Mouse (Mus musculus) CH12.LX (cell line): ENCODE measurements around the gene Cpne5. TPM values are rescaled to one million over a fixed set of nuclear protein-coding genes. Genes with fewer than 3 reads are reported as not detected.

Source experiments
- DNase-seq: peaks from one replicate; pipeline ENCODE4 v3.0.0-alpha.2; 2013; ENCODE audit errors: extremely low read depth
- H3K27ac ChIP-seq: 2 replicates; pipeline ENCODE4 v1.5.1; 2012; ENCODE audit warnings: low read depth, mild to moderate bottlenecking, control low read depth, moderate library complexity; ENCODE audit not compliant: insufficient read depth
- H3K27me3 ChIP-seq: replicated peaks from 2 replicates; pipeline ENCODE3; 2012; ENCODE audit warnings: inconsistent platforms
- H3K36me3 ChIP-seq, 2 experiments: replicated peaks in 1 of 2; 2 replicates each; pipeline versions ENCODE3 to v1.6.1; 2012; ENCODE audit warnings: inconsistent platforms in 1 of 2, low read length in 1 of 2, mild to moderate bottlenecking in 1 of 2, mixed read lengths in 1 of 2, moderate library complexity in 1 of 2; ENCODE audit not compliant: control insufficient read depth in 1 of 2, insufficient read depth in 1 of 2
- H3K4me1 ChIP-seq, 2 experiments: 2 replicates each; pipeline ENCODE4 v1.6.1; 2012; ENCODE audit warnings: inconsistent platforms in 1 of 2, moderate library complexity in 1 of 2; ENCODE audit not compliant: insufficient read depth in 2 of 2, control insufficient read depth in 1 of 2
- H3K4me2 ChIP-seq: 2 replicates; pipeline ENCODE4 v1.6.1; 2012; ENCODE audit warnings: low read depth, mild to moderate bottlenecking, control low read depth; ENCODE audit not compliant: poor library complexity, insufficient read depth, severe bottlenecking
- H3K4me3 ChIP-seq, 3 experiments: fragments of 150-350 bp in 1 of 3; sonication (generic) in 1 of 3; replicated peaks in 1 of 3; 2 replicates each; pipeline versions ENCODE3 to v1.5.1; 2011 to 2012; ENCODE audit warnings: low read depth in 2 of 3, low read length in 2 of 3, mild to moderate bottlenecking in 2 of 3, moderate library complexity in 2 of 3, control low read depth in 1 of 3, improper control_type of control experiment in 1 of 3, inconsistent platforms in 1 of 3, mixed read lengths in 1 of 3; ENCODE audit not compliant: poor library complexity in 1 of 3
- H3K79me2 ChIP-seq: replicated peaks from 2 replicates; pipeline ENCODE4 v1.6.1; 2012; ENCODE audit warnings: mild to moderate bottlenecking, moderate library complexity; ENCODE audit not compliant: control insufficient read depth, poor library complexity, insufficient read depth, severe bottlenecking; ENCODE audit errors: extremely low read depth
- H3K9ac ChIP-seq: 2 replicates; pipeline ENCODE4 v1.6.1; 2012; ENCODE audit warnings: low read depth, mild to moderate bottlenecking, control low read depth, moderate library complexity; ENCODE audit not compliant: insufficient read depth
- H3K9me3 ChIP-seq: replicated peaks from 2 replicates; pipeline ENCODE3; 2012; ENCODE audit warnings: low read length, inconsistent platforms, mixed read lengths
- BHLHE40 ChIP-seq: IDR thresholded peaks from 2 replicates; pipeline ENCODE4 v1.6.1; 2011; ENCODE audit warnings: mild to moderate bottlenecking, low read depth, low read length, improper control_type of control experiment
- CHD2 ChIP-seq: IDR thresholded peaks from 2 replicates; pipeline ENCODE4 v1.6.1; 2011; ENCODE audit warnings: low read length, improper control_type of control experiment
- CTCF ChIP-seq, 2 experiments: IDR thresholded peaks in 1 of 2; conservative IDR thresholded peaks in 1 of 2; 2 replicates each; pipeline ENCODE4 v1.5.1; 2011 to 2012; ENCODE audit warnings: low read depth in 2 of 2, low read length in 2 of 2, improper control_type of control experiment in 1 of 2, inconsistent platforms in 1 of 2, mild to moderate bottlenecking in 1 of 2, moderate library complexity in 1 of 2
- E2F4 ChIP-seq: IDR thresholded peaks from 2 replicates; pipeline ENCODE4 v1.6.1; 2011; ENCODE audit warnings: low read depth, low read length, improper control_type of control experiment; ENCODE audit not compliant: insufficient replicate concordance
- GABPA ChIP-seq: IDR thresholded peaks from 2 replicates; pipeline ENCODE4 v1.6.1; 2012; ENCODE audit warnings: low read depth, low read length, improper control_type of control experiment, inconsistent platforms; ENCODE audit not compliant: insufficient replicate concordance
- HCFC1 ChIP-seq: IDR thresholded peaks from 2 replicates; pipeline ENCODE4 v1.6.1; 2012; ENCODE audit warnings: low read depth, mild to moderate bottlenecking, inconsistent platforms, low read length, improper control_type of control experiment
- IRF4 ChIP-seq: IDR thresholded peaks from 2 replicates; pipeline ENCODE4 v1.6.1; 2014; ENCODE audit warnings: low read depth, mild to moderate bottlenecking, inconsistent platforms, low read length, improper control_type of control experiment
- JUN ChIP-seq: IDR thresholded peaks from 2 replicates; pipeline ENCODE4 v1.6.1; 2011; ENCODE audit warnings: low read depth, mild to moderate bottlenecking, low read length, improper control_type of control experiment, moderate library complexity; ENCODE audit not compliant: insufficient read depth
- KAT2A ChIP-seq: IDR thresholded peaks from 2 replicates; pipeline ENCODE4 v1.6.1; 2012; ENCODE audit warnings: low read length, improper control_type of control experiment, inconsistent platforms; ENCODE audit not compliant: insufficient replicate concordance
- MAZ ChIP-seq: IDR thresholded peaks from 2 replicates; pipeline ENCODE4 v1.6.1; 2012; ENCODE audit warnings: low read depth, mild to moderate bottlenecking, inconsistent platforms, low read length, improper control_type of control experiment, moderate library complexity
- MXI1 ChIP-seq: IDR thresholded peaks from 2 replicates; pipeline ENCODE4 v1.6.1; 2011; ENCODE audit warnings: mild to moderate bottlenecking, low read depth, low read length, improper control_type of control experiment
- MYC ChIP-seq: IDR thresholded peaks from 2 replicates; pipeline ENCODE4 v1.6.1; 2011; ENCODE audit warnings: low read depth, mild to moderate bottlenecking, improper control_type of control experiment, low read length
- NELFE ChIP-seq: IDR thresholded peaks from 2 replicates; pipeline ENCODE4 v1.6.1; 2011; ENCODE audit warnings: low read depth, low read length, improper control_type of control experiment
- PAX5 ChIP-seq: IDR thresholded peaks from 2 replicates; pipeline ENCODE4 v1.6.1; 2012; ENCODE audit warnings: low read length, inconsistent platforms, mixed read lengths
- POLR2A ChIP-seq: IDR thresholded peaks from 2 replicates; pipeline ENCODE4 v1.6.1; 2011; ENCODE audit warnings: low read depth, mild to moderate bottlenecking, improper control_type of control experiment, low read length
- POLR2AphosphoS2 ChIP-seq: IDR thresholded peaks from 2 replicates; pipeline ENCODE4 v1.6.1; 2011; ENCODE audit warnings: low read depth, low read length, improper control_type of control experiment
- RAD21 ChIP-seq: IDR thresholded peaks from 2 replicates; pipeline ENCODE4 v1.6.1; 2011; ENCODE audit warnings: low read depth, mild to moderate bottlenecking, low read length, improper control_type of control experiment, moderate library complexity
- TBP ChIP-seq: conservative IDR thresholded peaks from 2 replicates; pipeline ENCODE4 v1.6.1; 2011; ENCODE audit warnings: low read depth, low read length, improper control_type of control experiment
- TCF12 ChIP-seq: IDR thresholded peaks from 2 replicates; pipeline ENCODE4 v1.6.1; 2014; ENCODE audit warnings: low read depth, mild to moderate bottlenecking, inconsistent platforms, low read length, improper control_type of control experiment
- UBTF ChIP-seq: IDR thresholded peaks from 2 replicates; pipeline ENCODE4 v1.6.1; 2012; ENCODE audit warnings: low read depth, mild to moderate bottlenecking, inconsistent platforms, low read length, improper control_type of control experiment, moderate library complexity
- ZKSCAN1 ChIP-seq: IDR thresholded peaks from 2 replicates; pipeline ENCODE4 v1.6.1; 2012; ENCODE audit warnings: low read depth, inconsistent platforms, low read length, improper control_type of control experiment, borderline replicate concordance
- ZMIZ1 ChIP-seq: IDR thresholded peaks from 2 replicates; pipeline ENCODE4 v1.6.1; 2012; ENCODE audit warnings: low read depth, mild to moderate bottlenecking, inconsistent platforms, low read length, improper control_type of control experiment
- ZNF384 ChIP-seq: IDR thresholded peaks from 2 replicates; pipeline ENCODE4 v1.6.1; 2012; ENCODE audit warnings: low read depth, low read length, improper control_type of control experiment, inconsistent platforms
- dilution Hi-C: fragments of 300-500 bp; cut with MboI; formaldehyde crosslinking; loops from 2 replicates; pipeline ENCODE4 v1.14.3; 2020; ENCODE audit warnings: low sequenced_read_pairs; ENCODE audit not compliant: extremely low pct_unique_long_range_greater_than_20kb, extremely low pct_ligation_motif_present
- in situ Hi-C: fragments of 300-500 bp; cut with MboI; formaldehyde crosslinking; loops from 3 replicates; pipeline ENCODE4 v1.14.3; 2019; ENCODE audit warnings: low sequenced_read_pairs, low pct_ligation_motif_present, low pct_unique_long_range_greater_than_20kb, mixed read lengths
- polyA plus RNA-seq: library from polyadenylated mRNA; unstranded; fragments of >175 nt; gene quantifications from 2 replicates; pipeline ENCODE4 v1.2.1, GENCODE M21; 2012; ENCODE audit warnings: low read depth; ENCODE audit not compliant: insufficient read length
- total RNA-seq, 2 experiments: library from RNA; depleted of rRNA; stranded (reverse); fragments of 300-350 nt in 1 of 2; fragments of >200 nt in 1 of 2; gene quantifications; 2 replicates each; pipeline ENCODE4 v1.2.3; 2012 to 2014

Cpne5 gene
- total and polyA plus RNA-seq, 3 experiments, result 0.68 to 1.9 (median 1.3) TPM

GRCm38 (mm10) chr17:29180406-29181127 lies 57.4 kb downstream of the Cpne5 start:
- no peak for DNase-seq

GRCm38 (mm10) chr17:29179917-29180316 lies 58.0 kb downstream of the Cpne5 start:
- TF ChIP-seq UBTF (no peak), KAT2A (no peak), ZKSCAN1 (no peak), MXI1 (no peak), POLR2AphosphoS2 (no peak), POLR2A (no peak), MAZ (no peak), ZMIZ1 (no peak), GABPA (no peak), CHD2 (no peak), NELFE (no peak), E2F4 (no peak), CTCF (conservative IDR thresholded peaks at IDR 0.05 in 1 of 2, IDR thresholded peaks at IDR 0.05 in 1 of 2; ENCODE audit: low read depth in 2 of 2, low read length in 2 of 2) (no peak), JUN (no peak), TCF12 (no peak)
- H3K9me3 ChIP-seq, result no peaks in the 10 kb centered on the region
- H3K27me3 ChIP-seq, result peaks cover 7% of the 10 kb centered on the region
- H3K27ac ChIP-seq, result no peak overlapping the region
- H3K4me1 ChIP-seq, result peaks cover 32 to 56% of the 10 kb centered on the region in 2 experiments
- H3K9ac ChIP-seq, result no peak overlapping the region
- H3K4me2 ChIP-seq, result no peak overlapping the region
- H3K36me3 ChIP-seq, result no peaks in the 10 kb centered on the region
- dilution Hi-C loops, result no loop called here
- DNase-seq, result no peak
- H3K79me2 ChIP-seq, result no peaks in the 10 kb centered on the region
- no peak overlapping the region for H3K4me3 ChIP-seq
- in situ Hi-C loops, result loop anchor here (5.0 kb wide), 4 partner anchors 62 to 332 kb away; no protein-coding TSS in a partner anchor

More at GRCm38 (mm10) chr17:29180406-29181127, 57.4 kb downstream of the Cpne5 start:
- Histone ChIP-seq H3K79me2 (no peaks in the 10 kb centered on the region), H3K27me3 (peaks cover 7% of the 10 kb centered on the region), H3K4me3 (no peak overlapping the region), H3K9ac (no peak overlapping the region), H3K36me3 (no peaks in the 10 kb centered on the region), H3K27ac (no peak overlapping the region), H3K9me3 (no peaks in the 10 kb centered on the region), H3K4me2 (no peak overlapping the region), H3K4me1 (peaks cover 32 to 56% of the 10 kb centered on the region in 2 experiments)
- dilution Hi-C loops, result no loop called here
- TF ChIP-seq PAX5 (no peak), NELFE (no peak), MYC (no peak), ZNF384 (no peak), MAZ (no peak), RAD21 (no peak), JUN (no peak), POLR2AphosphoS2 (no peak), MXI1 (no peak), KAT2A (no peak), HCFC1 (no peak), CTCF (conservative IDR thresholded peaks at IDR 0.05 in 1 of 2, IDR thresholded peaks at IDR 0.05 in 1 of 2; ENCODE audit: low read depth in 2 of 2, low read length in 2 of 2) (no peak), IRF4 (no peak), UBTF (no peak), TBP (no peak), BHLHE40 (no peak)
- in situ Hi-C loops, result no loop called here
